Mouse (Mus musculus): ENCODE data around the gene Mpnd. TPM values are rescaled to one million over a fixed set of nuclear protein-coding genes. Genes with fewer than 3 reads are reported as not detected.

The Mpnd gene
- total and polyA plus RNA-seq, 3 experiments, result 24.5 to 55.1 (median 26.8) TPM

DNA sequence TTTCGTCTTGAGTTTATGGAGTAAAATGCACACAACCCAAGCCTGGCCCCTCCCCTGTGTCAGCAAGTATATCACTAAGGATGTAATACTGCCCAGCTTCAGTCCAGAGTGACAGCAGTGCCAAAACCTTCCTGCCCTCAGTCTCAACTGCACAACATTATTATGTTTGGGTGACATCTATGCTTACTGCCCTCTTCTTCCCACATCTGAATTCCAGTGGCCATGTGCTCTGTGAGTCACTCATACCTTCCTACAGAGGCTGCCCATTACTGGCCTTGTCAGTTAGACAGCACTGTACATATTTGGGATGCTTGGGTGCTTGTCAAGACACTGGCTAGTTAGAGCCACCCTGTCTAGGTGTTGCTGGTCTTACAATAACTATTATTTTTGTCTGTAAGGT, 20.8 kb downstream of the Mpnd start:
- no peak overlapping the region for H3K9ac ChIP-seq (ENCODE audit: insufficient read depth, low read depth)
- H3K36me3 ChIP-seq (replicated peaks in 1 of 2; ENCODE audit: control insufficient read depth in 1 of 2, insufficient read depth in 1 of 2, low read length in 1 of 2), result peaks cover 35 to 90% of the 10 kb centered on the region in 2 experiments
- no peak overlapping the region for H3K27ac ChIP-seq (ENCODE audit: insufficient read depth, low read depth)
- H3K4me1 ChIP-seq (ENCODE audit: control insufficient read depth in 1 of 2, insufficient read depth in 2 of 2), result peaks cover 38 to 96% of the 10 kb centered on the region in 2 experiments
- H3K79me2 ChIP-seq (replicated peaks; ENCODE audit: control insufficient read depth, extremely low read depth, insufficient read depth, poor library complexity, severe bottlenecking), result peaks cover 51% of the 10 kb centered on the region
- no peak for TF ChIP-seq SIN3A (IDR thresholded peaks at IDR 0.05; ENCODE audit: low read length)
- H3K27me3 ChIP-seq (replicated peaks), result no peaks in the 10 kb centered on the region
- dilution Hi-C loops (cut with MboI; ENCODE audit: extremely low pct_ligation_motif_present, extremely low pct_unique_long_range_greater_than_20kb, low sequenced_read_pairs) (no loop called here), in situ Hi-C loops (cut with MboI; ENCODE audit: low pct_ligation_motif_present, low pct_unique_long_range_greater_than_20kb, low sequenced_read_pairs) (no loop called here)
- DNase-seq (ENCODE audit: extremely low read depth), result no peak
- no peak overlapping the region for H3K4me2 ChIP-seq (ENCODE audit: insufficient read depth, low read depth, poor library complexity, severe bottlenecking)
- no peaks in the 10 kb centered on the region for H3K9me3 ChIP-seq (replicated peaks; ENCODE audit: low read length)
- no peak overlapping the region for H3K4me3 ChIP-seq (replicated peaks in 1 of 3; ENCODE audit: low read depth in 2 of 3, low read length in 2 of 3, poor library complexity in 1 of 3)

DNA sequence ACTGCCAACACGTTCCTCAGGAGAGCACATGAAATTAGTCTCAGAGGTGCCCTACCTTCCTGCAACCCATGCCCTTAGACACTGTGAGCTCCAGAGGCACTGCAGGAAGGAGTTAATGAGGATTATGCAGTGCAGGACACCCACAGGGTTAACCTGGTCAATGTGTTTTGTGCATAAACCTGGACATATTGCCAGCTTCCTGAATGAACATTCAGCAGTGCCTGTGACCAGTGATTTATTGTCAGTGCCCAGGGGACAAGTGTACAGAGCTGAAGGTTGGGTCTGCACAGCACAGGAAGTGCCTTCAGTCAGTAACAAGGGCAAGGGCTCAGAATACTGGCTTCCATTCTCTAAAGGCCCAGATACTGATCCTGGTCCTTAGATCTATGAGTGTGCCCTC, 21.4 kb downstream of the Mpnd start:
- Histone ChIP-seq H3K4me2 (ENCODE audit: insufficient read depth, low read depth, poor library complexity, severe bottlenecking) (no peak overlapping the region), H3K4me3 (replicated peaks in 1 of 3; ENCODE audit: low read depth in 2 of 3, low read length in 2 of 3, poor library complexity in 1 of 3) (no peak overlapping the region), H3K9ac (ENCODE audit: insufficient read depth, low read depth) (no peak overlapping the region), H3K9me3 (replicated peaks; ENCODE audit: low read length) (no peaks in the 10 kb centered on the region), H3K79me2 (replicated peaks; ENCODE audit: control insufficient read depth, extremely low read depth, insufficient read depth, poor library complexity, severe bottlenecking) (peaks cover 57% of the 10 kb centered on the region), H3K36me3 (replicated peaks in 1 of 2; ENCODE audit: control insufficient read depth in 1 of 2, insufficient read depth in 1 of 2, low read length in 1 of 2) (peaks cover 35 to 91% of the 10 kb centered on the region in 2 experiments), H3K4me1 (ENCODE audit: control insufficient read depth in 1 of 2, insufficient read depth in 2 of 2) (peaks cover 33 to 94% of the 10 kb centered on the region in 2 experiments), H3K27ac (ENCODE audit: insufficient read depth, low read depth) (no peak overlapping the region), H3K27me3 (replicated peaks) (no peaks in the 10 kb centered on the region)
- TF ChIP-seq RAD21 (IDR thresholded peaks at IDR 0.05; ENCODE audit: low read depth, low read length) (no peak), HCFC1 (IDR thresholded peaks at IDR 0.05; ENCODE audit: low read depth, low read length) (no peak), CHD1 (IDR thresholded peaks at IDR 0.05; ENCODE audit: low read depth, low read length) (no peak), EP300 (IDR thresholded peaks at IDR 0.05; ENCODE audit: low read length) (no peak), MAFK (IDR thresholded peaks at IDR 0.05; ENCODE audit: insufficient replicate concordance, low read length) (no peak), JUN (IDR thresholded peaks at IDR 0.05; ENCODE audit: insufficient read depth, low read depth, low read length) (no peak), BHLHE40 (IDR thresholded peaks at IDR 0.05; ENCODE audit: low read depth, low read length) (no peak), NRF1 (IDR thresholded peaks at IDR 0.05; ENCODE audit: low read depth, low read length) (no peak), ZC3H11A (IDR thresholded peaks at IDR 0.05; ENCODE audit: low read depth, low read length) (no peak), USF2 (conservative IDR thresholded peaks at IDR 0.05; ENCODE audit: low read depth, low read length) (no peak), KAT2A (IDR thresholded peaks at IDR 0.05; ENCODE audit: insufficient replicate concordance, low read length) (no peak), CHD2 (IDR thresholded peaks at IDR 0.05; ENCODE audit: low read length) (no peak), UBTF (IDR thresholded peaks at IDR 0.05; ENCODE audit: low read depth, low read length) (no peak), IRF4 (IDR thresholded peaks at IDR 0.05; ENCODE audit: low read depth, low read length) (no peak), MXI1 (IDR thresholded peaks at IDR 0.05; ENCODE audit: low read depth, low read length) (no peak), MAX (IDR thresholded peaks at IDR 0.05; ENCODE audit: low read length) (no peak), CTCF (conservative IDR thresholded peaks at IDR 0.05 in 1 of 2, IDR thresholded peaks at IDR 0.05 in 1 of 2; ENCODE audit: low read depth in 2 of 2, low read length in 2 of 2) (no peak), NELFE (IDR thresholded peaks at IDR 0.05; ENCODE audit: low read depth, low read length) (no peak)
- dilution Hi-C loops (cut with MboI; ENCODE audit: extremely low pct_ligation_motif_present, extremely low pct_unique_long_range_greater_than_20kb, low sequenced_read_pairs), result no loop called here
- in situ Hi-C loops (cut with MboI; ENCODE audit: low pct_ligation_motif_present, low pct_unique_long_range_greater_than_20kb, low sequenced_read_pairs), result no loop called here
- no peak for DNase-seq (ENCODE audit: extremely low read depth)
